Mouse (Mus musculus) heart, adult 11 months (tissue): Measurements from ENCODE around the gene Acads.
"Not testable (repeated sequence)": the region's sequence is repeated elsewhere in the genome, so short reads cannot be mapped to it uniquely, and the experiment has no call there.

Experiments used
- DNase-seq: peaks from one replicate; pipeline ENCODE4 v3.0.0; 2022

Acads gene

GRCm38 (mm10) chr5:115148872-115149271, 29.7 kb upstream of the Acads start:
- DNase-seq: not testable (repeated sequence)

- no peak for DNase-seq
Observed at GRCm38 (mm10) chr5:115148378-115148777, 29.2 kb upstream of the Acads start.

GRCm38 (mm10) chr5:115147388-115147787, 28.2 kb upstream of the Acads start:
- DNase-seq: no peak

- no peak for DNase-seq
Observed at GRCm38 (mm10) chr5:115146747-115147130, 27.6 kb upstream of the Acads start.

- DNase-seq: no peak
Observed at GRCm38 (mm10) chr5:115145976-115146746, 27.0 kb upstream of the Acads start.

- peak; percentile 95 for DNase-seq
Observed at GRCm38 (mm10) chr5:115145253-115145968, 26.3 kb upstream of the Acads start.

GRCm38 (mm10) chr5:115144471-115144870, 25.3 kb upstream of the Acads start:
- DNase-seq: no peak

GRCm38 (mm10) chr5:115143552-115143951, 24.4 kb upstream of the Acads start:
- no peak for DNase-seq

- DNase-seq: no peak
Observed at GRCm38 (mm10) chr5:115142166-115142697, 23.1 kb upstream of the Acads start.

GRCm38 (mm10) chr5:115140726-115141125, 21.6 kb upstream of the Acads start:
- DNase-seq: peak; percentile 92

- DNase-seq: no peak
Observed at GRCm38 (mm10) chr5:115139124-115139523, 20.0 kb upstream of the Acads start.

GRCm38 (mm10) chr5:115134234-115135165, 15.4 kb upstream of the Acads start, which contains the start of gene Unc119b:
TSS of gene Unc119b (minus strand) at chr5:115134975.
- DNase-seq: peak; percentile 99

GRCm38 (mm10) chr5:115133358-115134066, 14.4 kb upstream of the Acads start:
- peak; percentile 91 for DNase-seq

- DNase-seq: no peak
Observed at GRCm38 (mm10) chr5:115132465-115132864, 13.3 kb upstream of the Acads start.

GRCm38 (mm10) chr5:115129328-115129727, 10.2 kb upstream of the Acads start:
- peak; percentile 84 for DNase-seq

GRCm38 (mm10) chr5:115127421-115128179, 8.5 kb upstream of the Acads start:
- no peak for DNase-seq

GRCm38 (mm10) chr5:115126578-115127312, 7.6 kb upstream of the Acads start:
- DNase-seq: no peak

- peak; percentile 99 for DNase-seq
Observed at GRCm38 (mm10) chr5:115125211-115125871, 6.2 kb upstream of the Acads start.

GRCm38 (mm10) chr5:115124690-115125089, 5.5 kb upstream of the Acads start:
- DNase-seq: peak; percentile 90

- peak; percentile 88 for DNase-seq
Observed at GRCm38 (mm10) chr5:115120978-115121377, 1.8 kb upstream of the Acads start.
